Comparison of ENCODE assay signal across 22 mouse cellular contexts in genomic region chr1:132624466-132624865, GRCm38 (mm10).
"Had no signal": no experiment of that assay in that cellular context is flagged by ENCODE, and none has a peak within 500 bp of the region (broad histone marks: within the 10 kb centered on the region; RNA-seq: fewer than 3 reads in every experiment).

No protein-coding gene starts in this region.

- H3K4me3 ChIP-seq: kidney, embryonic 15.5 days; limb, embryonic 12.5 days; limb, embryonic 15.5 days; liver, embryonic 15.5 days; lung, embryonic 15.5 days; megakaryocyte, embryonic 14.5 days had no signal

- H3K27ac ChIP-seq: kidney, embryonic 15.5 days; limb, embryonic 12.5 days; limb, embryonic 15.5 days; liver, embryonic 15.5 days; lung, embryonic 15.5 days; stomach, postnatal 0 days had no signal

- H3K4me1 ChIP-seq: liver, embryonic 15.5 days; lung, embryonic 15.5 days; megakaryocyte, embryonic 14.5 days had no signal

- H3K36me3 ChIP-seq: kidney, embryonic 15.5 days; limb, embryonic 12.5 days; limb, embryonic 15.5 days; liver, embryonic 15.5 days; lung, embryonic 15.5 days had no signal

- H3K27me3 ChIP-seq: lung, embryonic 15.5 days had no signal

- DNase-seq: kidney, adult 11 months; kidney, adult 8-10 months; kidney, postnatal 10 days; kidney, postnatal 36 days; left cerebral cortex, postnatal 4 days; lung, adult 18-20 months; lung, postnatal 10 days; lung, postnatal 36 days; right cerebral cortex, postnatal 14 days; right cerebral cortex, postnatal 4 days; thymus, adult 2 months; thymus, postnatal 14 days; thymus, postnatal 4 days had no signal

- H3K9me3 ChIP-seq: kidney, embryonic 15.5 days; limb, embryonic 12.5 days; limb, embryonic 15.5 days; liver, embryonic 15.5 days; lung, embryonic 15.5 days; megakaryocyte, embryonic 14.5 days had no signal

- H3K4me2 ChIP-seq: kidney, embryonic 15.5 days; limb, embryonic 12.5 days; limb, embryonic 15.5 days; liver, embryonic 11.5 days; liver, embryonic 15.5 days; lung, embryonic 15.5 days; midbrain, embryonic 11.5 days had no signal

- H3K9ac ChIP-seq: kidney, embryonic 15.5 days; limb, embryonic 12.5 days; limb, embryonic 15.5 days; liver, embryonic 15.5 days; lung, embryonic 15.5 days had no signal
